Mouse (Mus musculus): Measurements from ENCODE around the gene Gstt4. TPM values are rescaled to one million over a fixed set of nuclear protein-coding genes. Genes with fewer than 3 reads are reported as not detected.
A peak's percentile ranks its signal among the peaks of the same experiment; 100 is the strongest.

Gene Gstt4
- polyA plus RNA-seq, 1 experiment = not detected

DNA sequence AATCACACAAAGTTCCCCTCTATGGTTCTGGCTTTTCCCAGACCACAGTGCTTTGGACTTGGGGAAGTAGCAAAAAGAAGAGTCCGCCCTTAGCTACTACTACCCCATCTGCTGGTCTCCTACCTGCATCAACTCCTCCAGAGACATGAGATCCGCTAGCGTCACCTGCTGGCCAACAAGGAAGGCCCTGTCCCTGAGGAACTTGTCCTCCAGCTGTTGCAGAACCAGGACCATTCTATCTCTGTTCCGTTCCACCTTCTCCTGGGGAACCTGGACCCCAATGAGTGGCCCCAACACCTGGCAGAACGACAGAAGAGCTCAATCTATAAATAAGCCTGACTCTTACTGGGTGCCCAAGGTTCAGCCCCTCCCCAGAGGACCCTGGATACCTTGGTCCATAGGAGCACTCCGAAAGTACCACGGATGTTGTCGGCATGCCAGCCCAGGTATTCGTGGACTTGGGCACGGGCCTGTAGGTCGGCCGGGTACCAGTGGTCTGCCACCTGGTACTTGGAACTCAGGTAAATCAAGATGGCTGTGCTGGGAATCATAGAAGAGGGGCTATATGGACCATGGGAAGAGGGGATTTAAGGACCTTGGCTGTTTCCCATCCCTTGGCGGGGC, 10.0 kb upstream of the Gstt4 start:
- WGBS = 74% methylated on average over 13 of the region's 13 CpGs
- Histone ChIP-seq H3K4me1 (ENCODE audit: control insufficient read depth, insufficient read depth, insufficient read length) (peaks cover 9% of the 10 kb centered on the region; the same call in 1 of the 2 replicates), H3K4me3 (ENCODE audit: extremely low read depth, insufficient read depth, insufficient read length) (no peak overlapping the region), H3K27me3 (ENCODE audit: control insufficient read depth, insufficient read depth, low read length) (no peaks in the 10 kb centered on the region), H3K36me3 (ENCODE audit: control insufficient read depth, insufficient read depth, low read length) (no peaks in the 10 kb centered on the region), H3K27ac (ENCODE audit: insufficient read depth, low read length) (no peak overlapping the region)
- DNase-seq (ENCODE audit: low read depth in 1 of 2, low spot score in 2 of 2) = peak; percentile 52 to 70
- peak; percentile 69; the same call in 1 of the 2 replicates for TF ChIP-seq CTCF (IDR thresholded peaks at IDR 0.05; ENCODE audit: extremely low read depth, insufficient read depth, insufficient read length, insufficient replicate concordance)
- TF ChIP-seq POLR2A (IDR thresholded peaks at IDR 0.05; ENCODE audit: low read depth, low read length) = no peak

DNA sequence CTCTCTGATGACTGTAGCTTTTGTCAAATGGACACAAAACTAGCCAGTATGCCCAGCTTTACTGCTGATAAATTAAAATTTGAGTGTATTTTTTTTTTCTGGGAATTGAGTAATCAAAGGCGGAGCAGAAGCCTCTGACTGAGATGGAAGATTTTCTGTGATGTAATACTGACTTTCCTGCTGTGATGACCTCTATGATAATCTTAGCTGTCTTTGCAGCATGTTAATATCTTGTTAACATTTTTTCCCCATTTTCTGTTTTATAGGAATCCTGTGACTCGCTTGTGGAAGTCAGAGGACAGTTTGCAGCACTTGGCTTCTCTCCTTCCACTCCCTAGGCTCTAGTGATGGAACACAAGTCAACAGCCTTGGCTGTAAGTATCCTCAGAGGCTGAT, 7.9 kb upstream of the Gstt4 start:
- Histone ChIP-seq H3K27me3 (ENCODE audit: control insufficient read depth, insufficient read depth, low read length) (no peaks in the 10 kb centered on the region), H3K4me1 (ENCODE audit: control insufficient read depth, insufficient read depth, insufficient read length) (0 out of 2 replicates have a peak, but pooled peaks cover 5% of the 10 kb centered on the region), H3K27ac (ENCODE audit: insufficient read depth, low read length) (no peak overlapping the region), H3K36me3 (ENCODE audit: control insufficient read depth, insufficient read depth, low read length) (no peaks in the 10 kb centered on the region), H3K4me3 (ENCODE audit: extremely low read depth, insufficient read depth, insufficient read length) (no peak overlapping the region)
- 80% methylated on average over 2 of the region's 2 CpGs for WGBS
- no peak for TF ChIP-seq POLR2A (IDR thresholded peaks at IDR 0.05; ENCODE audit: low read depth, low read length)
- no peak for TF ChIP-seq CTCF (IDR thresholded peaks at IDR 0.05; ENCODE audit: extremely low read depth, insufficient read depth, insufficient read length, insufficient replicate concordance)
- no peak for DNase-seq (ENCODE audit: low read depth in 1 of 2, low spot score in 2 of 2)

DNA sequence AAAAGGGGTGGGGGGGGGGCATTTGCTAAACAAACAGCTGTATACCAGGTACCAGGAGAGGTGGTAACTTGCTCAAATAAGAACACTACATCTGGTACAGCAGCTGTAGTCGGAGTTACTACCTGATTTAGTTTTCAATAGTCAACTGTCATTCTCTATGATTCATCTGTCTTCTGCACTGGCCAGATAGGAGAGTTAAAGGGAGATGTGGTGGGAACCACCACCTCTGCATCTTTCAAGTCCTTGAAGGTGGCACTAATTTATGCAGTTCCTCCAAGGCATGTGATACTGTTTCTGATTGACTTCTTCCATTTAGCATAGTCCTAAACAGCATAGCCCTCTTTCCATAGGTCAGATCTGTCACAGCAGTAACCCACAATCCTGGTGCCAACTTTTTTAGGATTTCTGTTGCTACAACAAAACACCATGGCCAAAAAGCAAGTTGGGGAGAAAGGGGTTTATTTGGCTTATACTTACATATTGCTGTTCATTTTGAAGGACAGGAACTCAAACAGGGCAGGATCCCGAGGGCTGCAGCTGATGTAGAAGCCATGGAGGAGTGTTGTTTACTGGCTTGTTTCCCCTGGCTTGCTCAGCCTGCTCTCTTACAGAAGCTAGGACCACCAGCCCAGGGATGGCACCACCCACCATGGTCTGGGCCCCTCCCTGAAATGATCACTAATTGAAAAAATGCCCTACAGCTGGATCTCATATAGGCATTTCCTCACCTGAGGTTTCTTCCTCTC, 7.4 kb upstream of the Gstt4 start:
- Histone ChIP-seq H3K27me3 (ENCODE audit: control insufficient read depth, insufficient read depth, low read length) (no peaks in the 10 kb centered on the region), H3K4me1 (ENCODE audit: control insufficient read depth, insufficient read depth, insufficient read length) (0 out of 2 replicates have a peak, but pooled peaks cover 5% of the 10 kb centered on the region), H3K36me3 (ENCODE audit: control insufficient read depth, insufficient read depth, low read length) (no peaks in the 10 kb centered on the region), H3K27ac (ENCODE audit: insufficient read depth, low read length) (no peak overlapping the region), H3K4me3 (ENCODE audit: extremely low read depth, insufficient read depth, insufficient read length) (no peak overlapping the region)
- 70% methylated on average over 2 of the region's 2 CpGs for WGBS
- DNase-seq (ENCODE audit: low read depth in 1 of 2, low spot score in 2 of 2) = no peak
- no peak for TF ChIP-seq CTCF (IDR thresholded peaks at IDR 0.05; ENCODE audit: extremely low read depth, insufficient read depth, insufficient read length, insufficient replicate concordance)
- TF ChIP-seq POLR2A (IDR thresholded peaks at IDR 0.05; ENCODE audit: low read depth, low read length) = no peak

DNA sequence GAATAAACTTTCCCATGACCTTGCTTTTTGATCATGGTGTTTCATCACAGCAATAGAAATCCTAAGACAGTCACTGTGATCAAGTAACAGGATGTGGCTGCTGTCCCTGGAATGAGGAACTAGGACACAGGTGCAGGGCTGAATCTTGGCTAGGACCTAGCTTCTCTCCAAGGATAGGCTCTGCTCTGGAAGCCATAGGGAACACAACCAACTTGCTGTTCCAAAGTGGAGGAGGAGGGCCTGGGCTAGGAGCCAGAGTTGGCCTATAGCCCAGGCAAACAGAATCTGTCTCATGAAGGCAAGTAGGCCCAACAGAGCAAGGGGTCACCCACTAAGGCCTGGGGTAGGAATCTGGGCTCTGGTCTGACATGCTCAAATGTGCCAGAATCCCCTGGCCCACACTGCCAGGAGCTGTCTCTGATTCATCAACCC, 6.2 kb upstream of the Gstt4 start:
- H3K4me3 ChIP-seq (ENCODE audit: extremely low read depth, insufficient read depth, insufficient read length) = no peak overlapping the region
- H3K27me3 ChIP-seq (ENCODE audit: control insufficient read depth, insufficient read depth, low read length) = no peaks in the 10 kb centered on the region
- no peaks in the 10 kb centered on the region for H3K36me3 ChIP-seq (ENCODE audit: control insufficient read depth, insufficient read depth, low read length)
- no peak overlapping the region for H3K27ac ChIP-seq (ENCODE audit: insufficient read depth, low read length)
- TF ChIP-seq CTCF (IDR thresholded peaks at IDR 0.05; ENCODE audit: extremely low read depth, insufficient read depth, insufficient read length, insufficient replicate concordance) (no peak), POLR2A (IDR thresholded peaks at IDR 0.05; ENCODE audit: low read depth, low read length) (no peak)
- 0 out of 2 replicates have a peak, but pooled peaks cover 4% of the 10 kb centered on the region for H3K4me1 ChIP-seq (ENCODE audit: control insufficient read depth, insufficient read depth, insufficient read length)
- no peak for DNase-seq (ENCODE audit: low read depth in 1 of 2, low spot score in 2 of 2)

DNA sequence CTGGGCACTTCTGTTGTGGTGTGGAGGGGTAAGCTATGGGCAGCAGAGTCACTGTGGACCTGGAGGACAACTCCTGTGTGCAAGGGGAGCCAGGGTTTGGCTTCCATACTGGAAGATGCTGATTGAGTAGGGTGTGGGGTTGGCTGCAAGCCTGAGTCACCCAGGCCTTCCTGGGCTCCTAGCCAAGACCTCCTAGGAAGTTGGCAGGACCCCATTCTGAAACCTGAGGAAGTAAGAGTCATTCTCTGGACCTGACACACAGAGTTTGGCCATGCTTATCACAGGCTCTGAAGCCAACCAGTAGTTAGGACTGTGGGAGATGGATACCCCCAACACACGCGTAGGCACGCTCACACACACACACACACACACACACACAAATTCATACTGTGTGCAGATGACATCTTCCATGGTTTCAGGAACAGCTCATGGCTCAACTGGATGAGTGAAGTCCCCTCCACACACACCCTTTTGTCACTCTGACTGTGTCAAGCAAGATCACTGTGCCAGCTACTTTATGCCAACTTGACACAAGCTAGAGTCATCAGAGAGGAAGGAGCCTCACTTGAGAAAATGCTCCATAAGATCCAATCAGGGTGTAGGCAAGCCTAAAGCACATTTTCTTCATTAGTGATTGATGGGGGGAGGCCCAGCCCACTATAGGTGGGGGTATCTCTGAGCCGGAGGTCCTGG, 5.5 kb upstream of the Gstt4 start:
- WGBS = 92% methylated on average over 4 of the region's 4 CpGs
- H3K27me3 ChIP-seq (ENCODE audit: control insufficient read depth, insufficient read depth, low read length) = no peaks in the 10 kb centered on the region
- TF ChIP-seq POLR2A (IDR thresholded peaks at IDR 0.05; ENCODE audit: low read depth, low read length) = no peak
- H3K4me3 ChIP-seq (ENCODE audit: extremely low read depth, insufficient read depth, insufficient read length) = no peak overlapping the region
- no peak for DNase-seq (ENCODE audit: low read depth in 1 of 2, low spot score in 2 of 2)
- no peak overlapping the region for H3K27ac ChIP-seq (ENCODE audit: insufficient read depth, low read length)
- H3K36me3 ChIP-seq (ENCODE audit: control insufficient read depth, insufficient read depth, low read length) = no peaks in the 10 kb centered on the region
- H3K4me1 ChIP-seq (ENCODE audit: control insufficient read depth, insufficient read depth, insufficient read length) = no peaks in the 10 kb centered on the region

DNA sequence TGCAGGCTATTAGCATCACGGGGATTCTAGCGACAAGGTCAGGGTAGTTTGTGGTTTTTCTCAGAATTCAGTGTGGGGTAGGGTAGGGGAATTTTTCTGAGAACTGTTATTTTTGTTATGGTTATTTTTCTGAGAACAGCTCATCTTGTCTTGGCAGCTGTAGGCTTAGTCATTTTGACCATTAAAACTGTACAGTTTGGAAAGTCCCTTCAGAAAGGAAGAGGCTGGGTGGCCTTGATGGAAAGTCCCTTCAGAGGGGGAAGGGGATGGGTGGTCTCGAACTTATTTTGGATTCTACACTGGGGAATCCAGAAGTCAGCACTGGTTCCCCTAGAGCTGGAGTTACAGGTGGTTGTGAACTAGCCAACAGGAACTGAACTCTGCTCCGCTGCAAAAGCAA, 2.2 kb upstream of the Gstt4 start:
- H3K27ac ChIP-seq (ENCODE audit: insufficient read depth, low read length) = no peak overlapping the region
- 49% methylated on average over 4 of the region's 4 CpGs for WGBS
- no peaks in the 10 kb centered on the region for H3K36me3 ChIP-seq (ENCODE audit: control insufficient read depth, insufficient read depth, low read length)
- no peaks in the 10 kb centered on the region for H3K4me1 ChIP-seq (ENCODE audit: control insufficient read depth, insufficient read depth, insufficient read length)
- TF ChIP-seq CTCF (IDR thresholded peaks at IDR 0.05; ENCODE audit: extremely low read depth, insufficient read depth, insufficient read length, insufficient replicate concordance) = no peak
- no peak for TF ChIP-seq POLR2A (IDR thresholded peaks at IDR 0.05; ENCODE audit: low read depth, low read length)
- H3K27me3 ChIP-seq (ENCODE audit: control insufficient read depth, insufficient read depth, low read length) = no peaks in the 10 kb centered on the region
- H3K4me3 ChIP-seq (ENCODE audit: extremely low read depth, insufficient read depth, insufficient read length) = no peak overlapping the region
- no peak for DNase-seq (ENCODE audit: low read depth in 1 of 2, low spot score in 2 of 2)
